Mouse (Mus musculus): ENCODE results near the gene Gng2. TPM values are rescaled to one million over a fixed set of nuclear protein-coding genes. Genes with fewer than 3 reads are reported as not detected.

Gene Gng2
- polyA plus RNA-seq, 1 experiment from 2014 or later: 6.2 TPM

- no peak overlapping the region for H3K27ac ChIP-seq (ENCODE audit: low read depth)
- 52% methylated on average over 13 of the region's 13 CpGs for WGBS (ENCODE audit: insufficient replicate concordance)
- H3K4me1 ChIP-seq (ENCODE audit: insufficient read depth): peaks cover 9% of the 10 kb centered on the region
- H3K4me3 ChIP-seq (ENCODE audit: low read depth, low read length): no peak overlapping the region
- H3K27me3 ChIP-seq (ENCODE audit: insufficient read depth, low read length): no peaks in the 10 kb centered on the region
- H3K36me3 ChIP-seq (replicated peaks; ENCODE audit: insufficient read depth, low read length): no peaks in the 10 kb centered on the region
- no peak overlapping the region for H3K9ac ChIP-seq (replicated peaks)
- no peak overlapping the region for H3K4me2 ChIP-seq (ENCODE audit: low read depth, low read length)
- no peak for ATAC-seq
- DNase-seq: no peak
- no peaks in the 10 kb centered on the region for H3K9me3 ChIP-seq (ENCODE audit: low read length)
- TF ChIP-seq CTCF (IDR thresholded peaks at IDR 0.05; ENCODE audit: low read depth): no peak
Observed at GRCm38 (mm10) chr14:19972316-19973029, 5.0 kb downstream of the Gng2 start.

GRCm38 (mm10) chr14:19970845-19971244 lies 6.6 kb downstream of the Gng2 start:
- Histone ChIP-seq H3K9ac (replicated peaks) (no peak overlapping the region), H3K27ac (ENCODE audit: low read depth) (peak overlapping the region; percentile 46), H3K4me2 (ENCODE audit: low read depth, low read length) (peak overlapping the region; percentile 42), H3K27me3 (ENCODE audit: insufficient read depth, low read length) (no peaks in the 10 kb centered on the region), H3K4me3 (ENCODE audit: low read depth, low read length) (no peak overlapping the region), H3K36me3 (replicated peaks; ENCODE audit: insufficient read depth, low read length) (no peaks in the 10 kb centered on the region), H3K9me3 (ENCODE audit: low read length) (no peaks in the 10 kb centered on the region), H3K4me1 (ENCODE audit: insufficient read depth) (peaks cover 9% of the 10 kb centered on the region)
- TF ChIP-seq CTCF (IDR thresholded peaks at IDR 0.05; ENCODE audit: low read depth) (no peak), EP300 (IDR thresholded peaks at IDR 0.05; ENCODE audit: low read depth) (no peak)
- 30% methylated on average over 3 of the region's 3 CpGs for WGBS (ENCODE audit: insufficient replicate concordance)
- ATAC-seq (peak; percentile 59), DNase-seq (no peak)

GRCm38 (mm10) chr14:19970106-19970785 lies 7.2 kb downstream of the Gng2 start:
- WGBS (ENCODE audit: insufficient replicate concordance): 65% methylated on average over 6 of the region's 6 CpGs
- Histone ChIP-seq H3K9ac (replicated peaks) (no peak overlapping the region), H3K36me3 (replicated peaks; ENCODE audit: insufficient read depth, low read length) (no peaks in the 10 kb centered on the region), H3K9me3 (ENCODE audit: low read length) (no peaks in the 10 kb centered on the region), H3K4me1 (ENCODE audit: insufficient read depth) (peaks cover 9% of the 10 kb centered on the region), H3K27ac (ENCODE audit: low read depth) (peak overlapping the region; percentile 46), H3K27me3 (ENCODE audit: insufficient read depth, low read length) (no peaks in the 10 kb centered on the region), H3K4me2 (ENCODE audit: low read depth, low read length) (peak overlapping the region; percentile 42), H3K4me3 (ENCODE audit: low read depth, low read length) (no peak overlapping the region)
- DNase-seq (no peak), ATAC-seq (no peak)
- no peak for TF ChIP-seq EP300 (IDR thresholded peaks at IDR 0.05; ENCODE audit: low read depth)
- no peak for TF ChIP-seq CTCF (IDR thresholded peaks at IDR 0.05; ENCODE audit: low read depth)

GRCm38 (mm10) chr14:19969566-19969965 lies 7.9 kb downstream of the Gng2 start:
- H3K4me3 ChIP-seq (ENCODE audit: low read depth, low read length): no peak overlapping the region
- TF ChIP-seq CTCF (IDR thresholded peaks at IDR 0.05; ENCODE audit: low read depth) (no peak), EP300 (IDR thresholded peaks at IDR 0.05; ENCODE audit: low read depth) (no peak)
- no peak overlapping the region for H3K9ac ChIP-seq (replicated peaks)
- H3K9me3 ChIP-seq (ENCODE audit: low read length): no peaks in the 10 kb centered on the region
- 54% methylated on average over 1 of the region's 1 CpGs for WGBS (ENCODE audit: insufficient replicate concordance)
- peaks cover 9% of the 10 kb centered on the region for H3K4me1 ChIP-seq (ENCODE audit: insufficient read depth)
- H3K4me2 ChIP-seq (ENCODE audit: low read depth, low read length): 0 out of 2 replicates have a peak overlapping the region, but pooled peaks have one; percentile 57
- ATAC-seq: no peak
- peak overlapping the region; percentile 82; the same call in 1 of the 2 replicates for H3K27ac ChIP-seq (ENCODE audit: low read depth)
- no peaks in the 10 kb centered on the region for H3K27me3 ChIP-seq (ENCODE audit: insufficient read depth, low read length)
- H3K36me3 ChIP-seq (replicated peaks; ENCODE audit: insufficient read depth, low read length): no peaks in the 10 kb centered on the region
- DNase-seq: no peak

- no peaks in the 10 kb centered on the region for H3K36me3 ChIP-seq (replicated peaks; ENCODE audit: insufficient read depth, low read length)
- no peak overlapping the region for H3K9ac ChIP-seq (replicated peaks)
- ATAC-seq (no peak), DNase-seq (no peak)
- 27% methylated on average over 5 of the region's 5 CpGs for WGBS (ENCODE audit: insufficient replicate concordance)
- no peaks in the 10 kb centered on the region for H3K27me3 ChIP-seq (ENCODE audit: insufficient read depth, low read length)
- no peak overlapping the region for H3K4me3 ChIP-seq (ENCODE audit: low read depth, low read length)
- peaks cover 9% of the 10 kb centered on the region for H3K4me1 ChIP-seq (ENCODE audit: insufficient read depth)
- TF ChIP-seq CTCF (IDR thresholded peaks at IDR 0.05; ENCODE audit: low read depth): peak; percentile 31
- no peak for TF ChIP-seq EP300 (IDR thresholded peaks at IDR 0.05; ENCODE audit: low read depth)
- peak overlapping the region; percentile 57 for H3K4me2 ChIP-seq (ENCODE audit: low read depth, low read length)
- peak overlapping the region; percentile 82 for H3K27ac ChIP-seq (ENCODE audit: low read depth)
- H3K9me3 ChIP-seq (ENCODE audit: low read length): no peaks in the 10 kb centered on the region
Observed at GRCm38 (mm10) chr14:19969011-19969521, 8.4 kb downstream of the Gng2 start.

- H3K4me3 ChIP-seq (ENCODE audit: low read depth, low read length): no peak overlapping the region
- peak overlapping the region; percentile 82 for H3K27ac ChIP-seq (ENCODE audit: low read depth)
Observed at GRCm38 (mm10) chr14:19968321-19969010, 9.0 kb downstream of the Gng2 start.

More at GRCm38 (mm10) chr14:19968321-19969010, 9.0 kb downstream of the Gng2 start:
- DNase-seq: no peak
- H3K4me2 ChIP-seq (ENCODE audit: low read depth, low read length): peak overlapping the region; percentile 57
- no peaks in the 10 kb centered on the region for H3K36me3 ChIP-seq (replicated peaks; ENCODE audit: insufficient read depth, low read length)
- no peak overlapping the region for H3K9ac ChIP-seq (replicated peaks)
- peak; percentile 70 for ATAC-seq
- no peak for TF ChIP-seq EP300 (IDR thresholded peaks at IDR 0.05; ENCODE audit: low read depth)
- TF ChIP-seq CTCF (IDR thresholded peaks at IDR 0.05; ENCODE audit: low read depth): no peak
- H3K4me1 ChIP-seq (ENCODE audit: insufficient read depth): peaks cover 9% of the 10 kb centered on the region
- H3K27me3 ChIP-seq (ENCODE audit: insufficient read depth, low read length): no peaks in the 10 kb centered on the region
- WGBS (ENCODE audit: insufficient replicate concordance): 42% methylated on average over 7 of the region's 7 CpGs
- H3K9me3 ChIP-seq (ENCODE audit: low read length): no peaks in the 10 kb centered on the region

Measured in liver, postnatal 0 days (tissue).